Mouse (Mus musculus) stomach, postnatal 0 days (tissue): ENCODE measurements around the gene Mcl1.

Experiments used
- CTCF ChIP-seq: IDR thresholded peaks from 2 replicates; pipeline ENCODE4 v1.5.1; 2016; ENCODE audit warnings: antibody characterized with exemption, low read depth, mild to moderate bottlenecking, moderate library complexity
- EP300 ChIP-seq: optimal IDR thresholded peaks from 2 replicates; pipeline ENCODE3; 2016; ENCODE audit warnings: antibody characterized with exemption

DNA sequence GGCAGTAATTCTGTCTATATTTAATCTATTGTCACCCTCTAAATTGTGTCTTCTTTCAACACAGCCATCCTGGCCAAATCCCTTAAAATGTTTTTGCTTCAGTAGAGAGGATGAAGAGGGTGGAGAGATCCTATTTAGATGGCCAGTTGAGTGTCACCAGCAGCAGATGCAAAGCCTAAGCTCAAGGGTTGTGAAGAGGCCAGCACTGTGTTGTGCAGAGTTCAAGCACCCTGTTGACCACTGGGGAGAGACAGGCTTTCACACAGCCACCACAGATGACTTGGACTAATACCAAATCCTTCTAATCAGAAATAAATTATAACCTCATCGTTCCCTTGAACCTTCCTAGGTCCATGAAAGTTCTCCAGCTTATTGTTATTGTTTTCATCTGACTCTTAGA lies 40.1 kb upstream of the Mcl1 start:
- TF ChIP-seq CTCF (no peak), EP300 (no peak)
